Mouse (Mus musculus) liver, embryonic 14.5 days (tissue): ENCODE measurements around the gene Cadm3. TPM values are rescaled to one million over a fixed set of nuclear protein-coding genes. Genes with fewer than 3 reads are reported as not detected.

Experiments used
- ATAC-seq: fragments of 200-750 bp; cut with Nextera tagmentation; 2 replicates; pipeline ENCODE4 v1.8.0; 2017; ENCODE audit warnings: moderate number of reproducible peaks, mild to moderate bottlenecking, moderate library complexity; ENCODE audit not compliant: insufficient read depth
- DNase-seq, 3 experiments: peaks; one replicate each; pipeline ENCODE4 v3.0.0-alpha.2; 2012 to 2013; ENCODE audit warnings: low read depth in 3 of 3, low spot score in 3 of 3
- H3K27ac ChIP-seq: fragments of 300-500 bp; sonication (generic); 2 replicates; pipeline ENCODE4 v1.5.1; 2014; ENCODE audit warnings: moderate library complexity, mild to moderate bottlenecking, control low read depth, inconsistent platforms
- H3K27me3 ChIP-seq: fragments of 300-500 bp; sonication (generic); 2 replicates; pipeline ENCODE4 v1.6.1; 2014; ENCODE audit warnings: mild to moderate bottlenecking, low read length, moderate library complexity; ENCODE audit not compliant: control insufficient read depth, insufficient read depth
- H3K36me3 ChIP-seq: fragments of 300-500 bp; sonication (generic); replicated peaks from 2 replicates; pipeline ENCODE4 v1.6.1; 2014; ENCODE audit warnings: low read depth; ENCODE audit not compliant: control insufficient read depth, insufficient read depth
- H3K4me1 ChIP-seq, 2 experiments: fragments of 200-500 bp in 1 of 2; fragments of 300-500 bp in 1 of 2; sonication (generic) in 1 of 2; replicated peaks; 2 replicates each; pipeline ENCODE4 v1.6.1; 2012 to 2014; ENCODE audit warnings: antibody characterized with exemption in 1 of 2, inconsistent platforms in 1 of 2, low read length in 1 of 2; ENCODE audit not compliant: control insufficient read depth in 2 of 2, insufficient read depth in 2 of 2
- H3K4me2 ChIP-seq: fragments of 300-500 bp; sonication (generic); 2 replicates; pipeline ENCODE4 v1.6.1; 2014; ENCODE audit warnings: low read depth, mild to moderate bottlenecking, control low read depth, moderate library complexity
- H3K4me3 ChIP-seq, 2 experiments: fragments of 200-500 bp in 1 of 2; fragments of 300-500 bp in 1 of 2; sonication (generic) in 1 of 2; 2 replicates each; pipeline ENCODE4 v1.5.1; 2012 to 2014; ENCODE audit warnings: low read depth in 2 of 2, low read length in 2 of 2, mild to moderate bottlenecking in 2 of 2, control low read depth in 1 of 2, inconsistent platforms in 1 of 2, moderate library complexity in 1 of 2; ENCODE audit not compliant: insufficient read depth in 1 of 2
- H3K9ac ChIP-seq: fragments of 300-500 bp; sonication (generic); replicated peaks from 2 replicates; pipeline ENCODE4 v1.6.1; 2014; ENCODE audit warnings: mild to moderate bottlenecking, control low read depth, moderate library complexity
- H3K9me3 ChIP-seq: fragments of 300-500 bp; sonication (generic); 2 replicates; pipeline ENCODE4 v1.6.1; 2016; ENCODE audit warnings: low read length, mixed read lengths; ENCODE audit not compliant: control insufficient read depth
- CTCF ChIP-seq: IDR thresholded peaks from 2 replicates; pipeline ENCODE4 v1.5.1; 2016; ENCODE audit warnings: antibody characterized with exemption, low read depth, control low read depth
- EP300 ChIP-seq: IDR thresholded peaks from 2 replicates; pipeline ENCODE4 v1.6.1; 2016; ENCODE audit warnings: antibody characterized with exemption, low read depth
- WGBS: fragments of 180-500 bp; shearing (Covaris S2); extraction: QIAGEN DNeasy Blood & Tissue Kit; methylation state at CpG from one replicate; pipeline ENCODE4 v1.1.7; 2014; ENCODE audit not compliant: insufficient replicate concordance; 5-methylcytosine and 5-hydroxymethylcytosine counted together
- polyA plus RNA-seq, 2 experiments: library from polyadenylated mRNA; depleted of rRNA in 1 of 2; stranded (reverse) in 1 of 2; unstranded in 1 of 2; fragments of >200 nt; fragmentation: Nextera tagmentation in 1 of 2; extraction: Ambion mirVana in 1 of 2; gene quantifications; 2 replicates each; pipeline versions ENCODE4 v1.2.1 to v1.2.3; 2012 to 2014

The Cadm3 gene
- polyA plus RNA-seq, 2 experiments: 0.42 to 0.89 TPM

- no peaks in the 10 kb centered on the region for H3K9me3 ChIP-seq
- H3K36me3 ChIP-seq: no peaks in the 10 kb centered on the region
- WGBS: 66% methylated on average over 4 of the region's 4 CpGs
- peaks cover 12 to 17% of the 10 kb centered on the region in 2 experiments for H3K4me1 ChIP-seq
- H3K27ac ChIP-seq: no peak overlapping the region
- H3K9ac ChIP-seq: no peak overlapping the region
- H3K4me2 ChIP-seq: no peak overlapping the region
- no peak overlapping the region for H3K4me3 ChIP-seq
- TF ChIP-seq EP300 (no peak), CTCF (no peak)
- ATAC-seq: no peak
- no peak for DNase-seq
- H3K27me3 ChIP-seq: peaks cover under 1% of the 10 kb centered on the region
Measured at GRCm38 (mm10) chr1:173359590-173360290, 7.8 kb downstream of the Cadm3 start.

GRCm38 (mm10) chr1:173357799-173358198 is 9.7 kb downstream of the Cadm3 start:
- H3K4me3 ChIP-seq: no peak overlapping the region
- no peak for TF ChIP-seq CTCF
- no peak for TF ChIP-seq EP300
- H3K36me3 ChIP-seq: no peaks in the 10 kb centered on the region
- H3K4me1 ChIP-seq: peaks cover 16 to 19% of the 10 kb centered on the region in 2 experiments
- H3K27ac ChIP-seq: no peak overlapping the region
- H3K9ac ChIP-seq: no peak overlapping the region
- H3K27me3 ChIP-seq: no peaks in the 10 kb centered on the region
- no peak overlapping the region for H3K4me2 ChIP-seq
- ATAC-seq (no peak), DNase-seq (no peak)
- WGBS: 34% methylated on average over 4 of the region's 4 CpGs
- H3K9me3 ChIP-seq: no peaks in the 10 kb centered on the region

DNA sequence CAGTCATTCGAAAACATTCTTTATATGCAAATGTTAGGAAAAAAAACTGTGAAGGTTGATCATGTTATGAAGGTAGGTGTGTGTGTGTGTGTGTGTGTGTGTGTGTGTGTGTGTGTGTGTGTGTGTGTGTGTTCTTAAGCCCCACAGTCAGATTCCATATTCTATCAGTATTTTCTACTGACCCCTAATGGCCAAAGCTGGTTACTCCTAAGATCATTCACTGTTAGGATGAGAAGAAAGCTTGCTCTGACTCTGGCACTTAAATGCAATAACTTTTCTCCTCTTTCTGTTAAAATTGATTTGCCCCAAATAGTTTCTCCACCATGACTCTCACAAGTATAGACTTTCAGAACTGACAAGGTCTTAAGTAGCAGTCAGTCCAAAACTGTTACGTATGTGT is 10.8 kb downstream of the Cadm3 start:
- 77% methylated on average over 2 of the region's 2 CpGs for WGBS
- H3K4me2 ChIP-seq: no peak overlapping the region
- no peak overlapping the region for H3K27ac ChIP-seq
- no peak overlapping the region for H3K9ac ChIP-seq
- no peak for ATAC-seq
- H3K36me3 ChIP-seq: no peaks in the 10 kb centered on the region; the same call in 1 of the 2 replicates
- H3K9me3 ChIP-seq: no peaks in the 10 kb centered on the region
- TF ChIP-seq CTCF: peak; percentile 49; the same call in 1 of the 2 replicates
- no peak for TF ChIP-seq EP300
- no peak overlapping the region for H3K4me3 ChIP-seq
- H3K4me1 ChIP-seq: peaks cover 16 to 19% of the 10 kb centered on the region in 2 experiments
- no peak for DNase-seq
- no peaks in the 10 kb centered on the region for H3K27me3 ChIP-seq

DNA sequence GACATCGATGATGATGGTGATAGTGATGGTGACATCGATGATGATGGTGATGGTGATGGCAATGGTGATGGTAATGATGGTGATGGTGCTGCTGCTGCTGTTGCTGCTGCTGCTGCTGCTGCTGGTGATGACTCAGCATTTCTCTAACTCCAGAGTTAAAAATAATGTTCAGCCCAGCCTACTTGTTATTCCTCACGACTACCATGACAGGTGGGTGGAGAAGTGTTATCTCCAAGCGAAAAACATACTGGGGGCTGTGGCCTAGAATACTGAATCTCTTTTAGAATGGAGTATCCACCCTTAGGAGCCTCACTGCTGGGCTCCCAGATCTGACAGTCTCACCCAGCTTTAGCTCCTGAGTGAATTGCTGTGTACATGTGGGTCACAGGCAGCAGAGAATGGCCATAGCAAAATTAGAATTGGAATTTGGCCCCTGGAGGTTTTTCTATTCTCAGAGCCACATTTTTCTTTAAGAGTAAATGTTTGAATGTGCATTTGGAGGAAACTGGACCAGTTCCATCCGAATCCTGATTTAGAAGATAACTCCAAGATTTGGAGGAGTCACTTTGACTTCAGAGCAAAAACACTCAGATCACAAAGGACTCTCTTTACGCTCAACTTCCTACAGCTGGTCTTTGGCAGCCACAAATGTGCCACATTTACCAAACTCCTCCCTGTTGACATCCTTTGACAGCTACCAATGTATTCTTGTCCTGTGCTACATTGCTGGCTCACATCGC is 12.2 kb downstream of the Cadm3 start:
- Histone ChIP-seq H3K27ac (peak overlapping the region; percentile 82), H3K9me3 (no peaks in the 10 kb centered on the region), H3K36me3 (no peaks in the 10 kb centered on the region; the same call in 1 of the 2 replicates), H3K4me1 (peaks cover 25 to 29% of the 10 kb centered on the region in 2 experiments), H3K4me3 (0 out of 4 replicates have a peak overlapping the region, but pooled peaks of 1 of the 2 experiments have one; percentile 14), H3K27me3 (no peaks in the 10 kb centered on the region), H3K4me2 (peak overlapping the region; percentile 48), H3K9ac (peak overlapping the region; percentile 43; the same call in 1 of the 2 replicates)
- peak in 2 of 3 experiments; percentile 57 to 58 for DNase-seq
- TF ChIP-seq CTCF (no peak), EP300 (no peak)
- 53% methylated on average over 7 of the region's 7 CpGs for WGBS
- peak; percentile 74 for ATAC-seq
